ENCODE assay signal across 8 mouse cellular contexts in the genomic region with DNA sequence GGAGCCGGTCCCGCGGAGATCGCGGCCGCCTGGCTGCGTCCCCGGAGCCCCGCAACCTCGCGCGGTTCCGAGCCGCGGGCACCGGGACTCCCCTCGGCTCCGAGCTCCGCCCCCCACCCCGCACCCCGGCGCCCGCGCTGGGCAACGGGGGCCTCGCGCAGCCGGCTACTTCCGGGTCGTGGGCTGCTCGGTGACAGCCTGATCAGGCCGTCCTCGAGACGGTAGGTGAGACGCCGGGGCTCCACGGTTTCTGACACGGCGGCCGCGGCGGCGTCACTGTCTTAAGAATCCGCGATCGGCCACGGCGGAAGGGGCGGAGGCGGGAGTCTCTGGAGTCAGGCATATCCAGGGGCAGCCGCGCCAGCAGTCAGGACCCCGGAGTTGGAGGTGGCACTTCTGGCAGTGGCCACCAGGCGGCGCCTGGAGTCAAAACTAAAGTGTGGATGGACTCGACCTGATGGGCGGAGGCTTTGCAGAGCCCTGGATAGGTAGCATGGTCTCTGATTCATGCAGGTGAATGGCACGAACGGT. TPM values are rescaled to one million over a fixed set of nuclear protein-coding genes. Genes with fewer than 3 reads are reported as not detected.
DNase-seq lines count a peak whose midpoint lies in the region; ATAC-seq and TF ChIP-seq lines count a peak whose summit lies in the region.

Gene Suds3, minus strand, starts transcription at position 278 of the 531 bp plus-strand sequence.

- H3K27ac ChIP-seq in forebrain, embryonic 16.5 days (ENCODE audit: low read length): peak within 1 kb of the TSS; percentile 89
- peak within 1 kb of the TSS; percentile 100 for H3K27ac ChIP-seq in layer of hippocampus, adult 2 months
- H3K27ac ChIP-seq in lung, embryonic 14.5 days (ENCODE audit: low read depth): peak within 1 kb of the TSS; percentile 82
- peak within 1 kb of the TSS; percentile 98 for H3K27ac ChIP-seq in olfactory bulb, adult 2 months (ENCODE audit: insufficient read depth, low read depth, low read length)
- peak within 1 kb of the TSS; percentile 5; the same call in 1 of the 2 replicates for H3K27ac ChIP-seq in thymus, adult 2 months (ENCODE audit: control insufficient read depth, insufficient read depth, low read length)

- peaks cover 10% of the 10 kb centered on the region for H3K36me3 ChIP-seq in forebrain, embryonic 16.5 days (ENCODE audit: control insufficient read depth, insufficient read depth)
- peaks cover 25% of the 10 kb centered on the region for H3K36me3 ChIP-seq in lung, embryonic 14.5 days (ENCODE audit: insufficient read depth)
- no peaks in the 10 kb centered on the region; the same call in 1 of the 2 replicates for H3K36me3 ChIP-seq in thymus, adult 2 months (ENCODE audit: control insufficient read depth, insufficient read depth, low read length)

- peak; percentile 82 for ATAC-seq in forebrain, embryonic 16.5 days
- peak; percentile 81 for ATAC-seq in lung, embryonic 14.5 days (ENCODE audit: insufficient read depth)

- TF ChIP-seq POLR2A in olfactory bulb, adult 2 months (IDR thresholded peaks at IDR 0.05; ENCODE audit: insufficient read depth, low read depth, low read length): no peak
- no peak for TF ChIP-seq POLR2A in thymus, adult 2 months (IDR thresholded peaks at IDR 0.05; ENCODE audit: control insufficient read depth, extremely low read depth, insufficient read depth, low read length, poor library complexity)

- no peaks in the 10 kb centered on the region for H3K9me3 ChIP-seq in forebrain, embryonic 16.5 days (ENCODE audit: control insufficient read depth, low read length)
- H3K9me3 ChIP-seq in lung, embryonic 14.5 days (ENCODE audit: low read depth, low read length): no peaks in the 10 kb centered on the region

- TF ChIP-seq CTCF in layer of hippocampus, adult 2 months (conservative IDR thresholded peaks at IDR 0.05): peak; percentile 99
- TF ChIP-seq CTCF in lung, embryonic 14.5 days (IDR thresholded peaks at IDR 0.05; ENCODE audit: low read depth): peak; percentile 96
- peak; percentile 88 for TF ChIP-seq CTCF in olfactory bulb, adult 2 months (IDR thresholded peaks at IDR 0.05; ENCODE audit: insufficient read depth, low read depth, low read length)
- TF ChIP-seq CTCF in thymus, adult 2 months (IDR thresholded peaks at IDR 0.05; ENCODE audit: borderline replicate concordance, control insufficient read depth, extremely low read depth, insufficient read depth, low read length, poor library complexity): peak; percentile 97

- WGBS in forebrain, embryonic 16.5 days: under 1% methylated on average over 59 of the region's 59 CpGs
- WGBS in lung, embryonic 14.5 days: under 1% methylated on average over 56 of the region's 59 CpGs
- 3% methylated on average over 59 of the region's 59 CpGs for WGBS in olfactory bulb, adult 2 months
- WGBS in thymus, adult 2 months: under 1% methylated on average over 59 of the region's 59 CpGs

- intact Hi-C loops in heart, postnatal 36 days (cut with DNase I): loop anchor here (2.0 to 5.0 kb wide), 6 partner anchors 29 to 379 kb away; partner anchors contain the start of genes Pebp1, Rfc5 and Wsb2

- H3K27me3 ChIP-seq in forebrain, embryonic 16.5 days (replicated peaks; ENCODE audit: control insufficient read depth, insufficient read depth, low read length): 0 out of 2 replicates have a peak, but pooled peaks cover under 1% of the 10 kb centered on the region
- no peaks in the 10 kb centered on the region for H3K27me3 ChIP-seq in lung, embryonic 14.5 days (ENCODE audit: insufficient read depth, low read length)
- H3K27me3 ChIP-seq in thymus, adult 2 months (ENCODE audit: control insufficient read depth, insufficient read depth, low read length): peaks cover under 1% of the 10 kb centered on the region; the same call in 1 of the 2 replicates

- H3K4me3 ChIP-seq in forebrain, embryonic 16.5 days (replicated peaks; ENCODE audit: low read length): peak within 1 kb of the TSS; percentile 86
- peak within 1 kb of the TSS; percentile 95 for H3K4me3 ChIP-seq in layer of hippocampus, adult 2 months
- H3K4me3 ChIP-seq in lung, embryonic 14.5 days (ENCODE audit: low read depth, low read length): peak within 1 kb of the TSS; percentile 97
- H3K4me3 ChIP-seq in olfactory bulb, adult 2 months (ENCODE audit: insufficient read depth, low read depth, low read length): peak within 1 kb of the TSS; percentile 56
- peak within 1 kb of the TSS; percentile 83 for H3K4me3 ChIP-seq in thymus, adult 2 months (ENCODE audit: control insufficient read depth, insufficient read depth, low read length)

- H3K9ac ChIP-seq in forebrain, embryonic 16.5 days (replicated peaks; ENCODE audit: low read depth, low read length): peak within 1 kb of the TSS; percentile 81
- H3K9ac ChIP-seq in lung, embryonic 14.5 days: peak within 1 kb of the TSS; percentile 85

- DNase-seq in ES-CJ7 (ENCODE audit: low read depth, low spot score): peak; percentile 89
- peak; percentile 95 for DNase-seq in cerebellum, adult 11-12 months
- DNase-seq in heart, postnatal 36 days: peak; percentile 99 to 100
- DNase-seq in layer of hippocampus, adult 2 months (ENCODE audit: low spot score in 2 of 2): peak; percentile 95 to 99
- peak; percentile 94 for DNase-seq in lung, embryonic 14.5 days
- DNase-seq in thymus, adult 2 months: peak; percentile 95

- H3K4me2 ChIP-seq in forebrain, embryonic 16.5 days (ENCODE audit: low read length): peak within 1 kb of the TSS; percentile 98
- peak within 1 kb of the TSS; percentile 92 for H3K4me2 ChIP-seq in lung, embryonic 14.5 days

- peaks cover 25% of the 10 kb centered on the region for H3K4me1 ChIP-seq in forebrain, embryonic 16.5 days (replicated peaks; ENCODE audit: control insufficient read depth, insufficient read depth, low read length)
- peaks cover 3% of the 10 kb centered on the region for H3K4me1 ChIP-seq in lung, embryonic 14.5 days (ENCODE audit: insufficient read depth)
- H3K4me1 ChIP-seq in olfactory bulb, adult 2 months (ENCODE audit: control insufficient read depth, insufficient read depth, low read length): peaks cover 4% of the 10 kb centered on the region
- peaks cover 27% of the 10 kb centered on the region for H3K4me1 ChIP-seq in thymus, adult 2 months (replicated peaks; ENCODE audit: control insufficient read depth, insufficient read depth, low read length)

RNA-seq across cellular contexts. Expression of gene Suds3, which starts in this region (rescaled TPM):
- 83.0 and 93.0 TPM in 2 replicates for polyA plus RNA-seq in forebrain, embryonic 16.5 days (2015; fragmentation: Nextera tagmentation; extraction: Ambion mirVana)
- 10 to 100 TPM; 89.7 to 97.2 TPM for total RNA-seq in heart, postnatal 36 days (2021)
- total RNA-seq in layer of hippocampus, adult 2 months (2021): 100 to 1,000 TPM; 112 to 130 TPM
- 45.6 and 49.6 TPM in 2 replicates for polyA plus RNA-seq in lung, embryonic 14.5 days (2014; fragmentation: Nextera tagmentation; extraction: Ambion mirVana)
- polyA plus RNA-seq in olfactory bulb, adult 2 months (2012; ENCODE audit: insufficient read depth, insufficient read length, low replicate concordance, missing spikeins): 131 TPM in 1 of 2 replicates, not detected in the other
- 108 and 113 TPM in 2 replicates for polyA plus RNA-seq in thymus, adult 2 months (2012; rRNA removed)

Comparison
In these comparisons a context has a peak if more than half of its experiments do, and no peak if none do; other contexts are left out.
1. Peak in every context shown above with its lines: DNase-seq, ATAC-seq, H3K4me3 ChIP-seq and H3K27ac ChIP-seq.
2. H3K27ac ChIP-seq: peak in every context shown above with its lines; median percentile 100 in layer of hippocampus, adult 2 months; 98 in olfactory bulb, adult 2 months; 89 in forebrain, embryonic 16.5 days; 82 in lung, embryonic 14.5 days; 5 in thymus, adult 2 months.